Mouse (Mus musculus) ES-Bruce4 (cell line): ENCODE measurements around the gene Itsn1.

Experiments
- CTCF ChIP-seq: IDR thresholded peaks from one replicate; pipeline ENCODE4 v1.8.1; 2011; ENCODE audit warnings: low read depth, low read length
- EP300 ChIP-seq: IDR thresholded peaks from 2 replicates; pipeline ENCODE4 v1.6.1; 2011; ENCODE audit warnings: low read depth, low read length; ENCODE audit not compliant: insufficient read depth
- POLR2A ChIP-seq: IDR thresholded peaks from one replicate; pipeline ENCODE4 v1.8.1; 2011; ENCODE audit warnings: low read length; ENCODE audit not compliant: insufficient read depth

- TF ChIP-seq CTCF (no peak), EP300 (no peak), POLR2A (no peak)
Measured at GRCm38 (mm10) chr16:91680656-91681055, 48.4 kb upstream of the Itsn1 start.
